Mouse (Mus musculus): Measurements from ENCODE around the gene Tgfa. TPM values are rescaled to one million over a fixed set of nuclear protein-coding genes. Genes with fewer than 3 reads are reported as not detected.

The Tgfa gene
- polyA plus RNA-seq, 1 experiment from 2014 or later: 4.6 TPM

DNA sequence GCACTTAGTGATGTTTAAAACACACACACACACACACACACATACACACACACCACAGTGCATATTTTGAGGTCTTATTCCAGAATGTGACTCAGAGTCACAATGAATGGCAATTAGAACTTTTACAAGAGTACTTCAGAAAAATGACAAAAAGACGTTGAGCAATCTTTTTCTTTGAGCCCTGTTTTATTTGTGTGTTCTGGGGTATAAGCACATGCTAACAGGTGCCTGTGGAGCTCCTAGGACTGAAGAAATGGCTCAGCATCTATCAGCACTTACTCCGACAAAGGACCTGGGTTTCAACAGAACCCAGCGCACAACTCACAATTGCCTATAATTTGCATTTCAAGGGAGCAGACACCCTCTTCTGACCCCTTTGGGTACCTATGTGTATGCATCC is 31.0 kb upstream of the Tgfa start:
- 0 out of 2 replicates have a peak, but pooled peaks cover 4% of the 10 kb centered on the region for H3K27me3 ChIP-seq (replicated peaks)
- H3K4me3 ChIP-seq: no peak overlapping the region
- no peak overlapping the region for H3K4me2 ChIP-seq
- WGBS: 77% methylated on average over 3 of the region's 3 CpGs
- no peak overlapping the region for H3K27ac ChIP-seq (ENCODE audit: poor library complexity, severe bottlenecking)
- no peaks in the 10 kb centered on the region for H3K9me3 ChIP-seq (replicated peaks)
- no peak overlapping the region for H3K9ac ChIP-seq
- H3K4me1 ChIP-seq (replicated peaks): no peaks in the 10 kb centered on the region
- ATAC-seq (ENCODE audit: insufficient number of reproducible peaks, low FRiP score): no peak
- no peaks in the 10 kb centered on the region for H3K36me3 ChIP-seq

DNA sequence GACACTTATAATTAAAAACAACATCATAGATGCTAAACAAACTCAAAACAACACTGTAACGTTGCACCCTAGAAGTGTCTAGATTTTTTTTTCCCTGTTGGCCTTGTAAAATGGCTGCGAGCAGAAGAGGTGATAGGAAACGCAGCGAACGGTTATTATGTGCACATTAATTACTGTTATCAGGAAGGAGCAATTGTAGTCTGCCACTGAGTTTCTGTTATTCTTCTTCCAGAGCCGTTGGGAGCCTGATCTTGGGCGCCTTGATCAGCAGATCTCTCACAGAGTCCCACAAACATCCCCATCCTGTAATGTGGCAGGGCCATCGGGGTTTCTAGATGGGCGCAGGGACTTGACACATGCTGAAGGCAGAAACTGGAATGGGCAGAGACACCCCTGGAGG is 28.6 kb upstream of the Tgfa start:
- 76% methylated on average over 9 of the region's 9 CpGs for WGBS
- H3K9me3 ChIP-seq (replicated peaks): no peaks in the 10 kb centered on the region
- no peak for ATAC-seq (ENCODE audit: insufficient number of reproducible peaks, low FRiP score)
- H3K4me2 ChIP-seq: no peak overlapping the region
- no peaks in the 10 kb centered on the region for H3K4me1 ChIP-seq (replicated peaks)
- H3K36me3 ChIP-seq: no peaks in the 10 kb centered on the region
- H3K9ac ChIP-seq: no peak overlapping the region
- no peak overlapping the region for H3K4me3 ChIP-seq
- no peak overlapping the region for H3K27ac ChIP-seq (ENCODE audit: poor library complexity, severe bottlenecking)
- H3K27me3 ChIP-seq (replicated peaks): 0 out of 2 replicates have a peak, but pooled peaks cover 4% of the 10 kb centered on the region

DNA sequence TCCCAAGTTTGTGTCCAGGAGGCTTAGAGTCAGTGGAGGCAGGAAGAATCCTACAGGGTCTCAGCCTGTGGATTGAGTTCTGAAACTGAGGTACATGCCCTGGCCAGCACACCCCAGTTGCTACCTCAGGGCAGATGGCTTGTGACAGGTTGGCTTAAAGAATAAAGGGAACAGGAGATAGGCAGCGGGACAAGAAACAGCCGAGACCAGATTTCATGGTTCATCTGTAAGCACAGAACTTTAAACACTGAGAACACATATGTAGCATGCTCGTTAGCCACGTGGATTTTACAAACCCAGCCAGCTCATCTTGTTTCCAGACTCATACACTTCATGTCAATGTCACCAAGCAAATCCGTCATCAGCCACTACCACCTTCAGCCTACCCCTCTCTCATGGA is 27.2 kb upstream of the Tgfa start:
- Histone ChIP-seq H3K27me3 (replicated peaks) (0 out of 2 replicates have a peak, but pooled peaks cover 4% of the 10 kb centered on the region), H3K4me3 (no peak overlapping the region), H3K9ac (no peak overlapping the region), H3K9me3 (replicated peaks) (no peaks in the 10 kb centered on the region), H3K4me1 (replicated peaks) (no peaks in the 10 kb centered on the region), H3K27ac (ENCODE audit: poor library complexity, severe bottlenecking) (no peak overlapping the region), H3K36me3 (no peaks in the 10 kb centered on the region), H3K4me2 (no peak overlapping the region)
- WGBS: 66% methylated on average over 5 of the region's 5 CpGs
- ATAC-seq (ENCODE audit: insufficient number of reproducible peaks, low FRiP score): no peak

DNA sequence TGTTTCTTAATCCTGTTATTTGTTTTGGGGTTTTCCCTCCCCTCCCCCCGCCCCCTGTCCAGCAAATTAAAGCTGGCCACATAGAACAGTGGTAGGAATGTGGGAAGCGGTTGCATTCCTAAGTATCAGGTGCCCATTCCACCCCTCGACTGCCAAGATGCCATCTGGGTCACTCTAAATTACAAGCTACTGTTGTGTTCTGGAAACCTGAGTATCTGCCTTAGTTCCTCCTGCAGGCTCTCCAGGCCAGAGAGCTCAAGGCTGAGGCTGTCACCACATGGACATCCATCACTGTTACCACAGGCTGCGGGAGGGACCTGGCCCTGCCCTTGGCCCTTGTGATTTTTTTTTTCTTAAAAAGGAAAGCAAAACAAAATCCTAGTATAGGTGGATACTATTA is 25.9 kb upstream of the Tgfa start:
- Histone ChIP-seq H3K4me3 (no peak overlapping the region), H3K4me2 (no peak overlapping the region), H3K36me3 (no peaks in the 10 kb centered on the region), H3K27me3 (replicated peaks) (0 out of 2 replicates have a peak, but pooled peaks cover 4% of the 10 kb centered on the region), H3K4me1 (replicated peaks) (no peaks in the 10 kb centered on the region), H3K9me3 (replicated peaks) (no peaks in the 10 kb centered on the region), H3K27ac (ENCODE audit: poor library complexity, severe bottlenecking) (no peak overlapping the region), H3K9ac (no peak overlapping the region)
- 51% methylated on average over 4 of the region's 4 CpGs for whole genome bisulfite sequencing
- ATAC-seq (ENCODE audit: insufficient number of reproducible peaks, low FRiP score): no peak

DNA sequence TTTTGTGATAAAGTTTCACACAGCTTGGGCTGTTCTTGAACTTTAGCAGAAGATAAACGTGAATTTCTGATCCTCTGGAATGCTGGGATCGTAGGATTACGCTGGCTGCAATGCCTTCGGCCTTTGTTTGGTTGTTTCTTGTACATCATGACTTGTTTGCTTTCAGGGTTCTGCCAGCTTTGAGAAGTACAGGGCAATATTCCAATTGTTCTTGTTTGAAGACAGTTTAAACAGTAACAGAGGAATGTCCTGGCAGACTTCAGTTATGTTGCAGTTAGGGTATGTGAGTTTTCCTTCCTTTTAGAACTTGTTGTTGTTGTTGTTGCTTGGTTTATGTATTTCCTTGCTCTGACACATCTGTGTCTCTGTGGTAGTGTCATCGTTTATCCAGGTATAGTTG is 18.8 kb upstream of the Tgfa start:
- WGBS: 72% methylated on average over 5 of the region's 5 CpGs

DNA sequence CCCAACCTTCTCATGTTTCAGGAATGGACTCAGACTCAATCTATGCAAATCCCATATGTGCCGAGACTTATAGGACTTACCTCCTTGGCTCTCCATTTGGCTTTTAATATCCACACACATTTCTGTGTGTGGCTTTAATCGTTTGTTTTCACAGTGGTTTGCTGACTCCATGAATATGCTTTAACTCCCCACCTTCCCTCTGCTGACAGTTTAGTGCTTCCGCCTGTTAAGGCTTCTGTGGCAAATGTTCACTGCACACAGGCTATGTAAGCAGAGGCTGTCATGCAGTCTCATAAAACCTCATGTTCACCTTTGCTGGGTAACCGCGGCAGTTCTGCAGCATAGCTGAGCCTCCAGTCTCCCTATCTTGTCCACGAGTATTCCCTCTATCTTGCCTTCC is 18.3 kb upstream of the Tgfa start:
- Histone ChIP-seq H3K4me3 (no peak overlapping the region), H3K27ac (ENCODE audit: poor library complexity, severe bottlenecking) (no peak overlapping the region), H3K36me3 (no peaks in the 10 kb centered on the region), H3K4me1 (replicated peaks) (0 out of 2 replicates have a peak, but pooled peaks cover 3% of the 10 kb centered on the region), H3K4me2 (no peak overlapping the region), H3K9me3 (replicated peaks) (no peaks in the 10 kb centered on the region), H3K27me3 (replicated peaks) (no peaks in the 10 kb centered on the region; the same call in 1 of the 2 replicates), H3K9ac (no peak overlapping the region)
- no peak for ATAC-seq (ENCODE audit: insufficient number of reproducible peaks, low FRiP score)
- WGBS: 60% methylated on average over 6 of the region's 6 CpGs

More for the DNA sequence above, 18.8 kb upstream of the Tgfa start:
- H3K4me1 ChIP-seq (replicated peaks): 0 out of 2 replicates have a peak, but pooled peaks cover 3% of the 10 kb centered on the region
- no peaks in the 10 kb centered on the region; the same call in 1 of the 2 replicates for H3K27me3 ChIP-seq (replicated peaks)
- ATAC-seq (ENCODE audit: insufficient number of reproducible peaks, low FRiP score): no peak
- no peak overlapping the region for H3K4me3 ChIP-seq
- H3K27ac ChIP-seq (ENCODE audit: poor library complexity, severe bottlenecking): no peak overlapping the region
- no peaks in the 10 kb centered on the region for H3K9me3 ChIP-seq (replicated peaks)
- no peak overlapping the region for H3K9ac ChIP-seq
- no peak overlapping the region for H3K4me2 ChIP-seq
- no peaks in the 10 kb centered on the region for H3K36me3 ChIP-seq

DNA sequence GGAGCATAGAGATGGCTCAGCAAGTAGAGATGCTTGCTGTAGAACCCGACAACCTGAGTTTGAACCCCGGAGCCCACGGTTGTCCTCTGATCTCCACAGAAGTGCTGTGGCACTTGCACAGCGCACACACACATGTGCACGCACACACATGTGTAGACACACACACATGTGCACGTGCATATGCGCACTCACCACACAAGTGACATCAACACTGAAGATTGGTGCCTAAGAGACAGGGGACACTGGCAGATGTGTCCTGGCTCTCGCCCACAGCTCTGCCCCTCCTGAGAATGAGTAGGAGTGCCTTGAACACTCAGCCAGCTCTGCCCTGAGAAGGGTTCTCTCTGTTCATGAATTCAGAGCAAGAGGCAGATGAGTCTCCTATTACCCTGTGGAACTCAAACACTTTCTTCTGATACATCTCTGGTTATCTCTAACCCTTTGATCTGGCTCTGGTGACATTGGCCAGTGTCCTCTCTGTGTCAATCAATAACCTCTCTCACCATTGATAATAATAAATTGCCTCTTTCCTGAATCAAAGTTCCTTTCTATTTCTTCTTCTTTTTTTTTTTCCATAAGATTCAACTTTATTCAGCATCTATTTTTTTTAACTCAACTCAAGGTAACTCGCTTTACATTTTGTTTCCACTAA is 17.6 kb upstream of the Tgfa start:
- Histone ChIP-seq H3K27me3 (replicated peaks) (no peaks in the 10 kb centered on the region; the same call in 1 of the 2 replicates), H3K4me3 (no peak overlapping the region), H3K36me3 (no peaks in the 10 kb centered on the region), H3K9ac (no peak overlapping the region), H3K27ac (ENCODE audit: poor library complexity, severe bottlenecking) (no peak overlapping the region), H3K4me1 (replicated peaks) (0 out of 2 replicates have a peak, but pooled peaks cover 3% of the 10 kb centered on the region), H3K4me2 (no peak overlapping the region), H3K9me3 (replicated peaks) (no peaks in the 10 kb centered on the region)
- ATAC-seq (ENCODE audit: insufficient number of reproducible peaks, low FRiP score): no peak
- 87% methylated on average over 9 of the region's 9 CpGs for WGBS

DNA sequence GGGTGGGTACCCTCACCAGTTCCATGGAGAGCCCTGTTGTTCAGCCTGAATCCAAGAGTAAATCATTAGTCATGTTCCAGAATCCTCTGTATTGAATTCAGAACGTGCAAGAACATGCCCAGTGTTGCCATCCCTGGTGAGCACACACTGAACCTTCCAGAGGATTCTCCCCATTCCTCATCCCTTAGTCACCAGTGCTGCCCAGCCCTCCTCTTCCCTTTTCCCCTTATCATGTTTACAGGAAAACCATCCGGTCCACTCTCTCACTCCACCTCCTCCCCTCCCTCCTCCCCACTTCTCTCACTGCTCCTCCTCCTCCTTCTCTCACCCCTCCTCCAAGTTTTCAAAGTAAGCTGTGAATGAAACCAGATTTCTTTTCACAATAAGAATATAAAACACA is 14.4 kb upstream of the Tgfa start:
- peak; percentile 61; the same call in 1 of the 2 replicates for ATAC-seq (ENCODE audit: insufficient number of reproducible peaks, low FRiP score)
- Histone ChIP-seq H3K4me1 (replicated peaks) (0 out of 2 replicates have a peak, but pooled peaks cover 3% of the 10 kb centered on the region), H3K36me3 (no peaks in the 10 kb centered on the region), H3K27me3 (replicated peaks) (no peaks in the 10 kb centered on the region; the same call in 1 of the 2 replicates), H3K27ac (ENCODE audit: poor library complexity, severe bottlenecking) (no peak overlapping the region), H3K9ac (no peak overlapping the region), H3K4me2 (no peak overlapping the region), H3K9me3 (replicated peaks) (no peaks in the 10 kb centered on the region), H3K4me3 (no peak overlapping the region)
- WGBS: 18% methylated on average over 2 of the region's 2 CpGs

DNA sequence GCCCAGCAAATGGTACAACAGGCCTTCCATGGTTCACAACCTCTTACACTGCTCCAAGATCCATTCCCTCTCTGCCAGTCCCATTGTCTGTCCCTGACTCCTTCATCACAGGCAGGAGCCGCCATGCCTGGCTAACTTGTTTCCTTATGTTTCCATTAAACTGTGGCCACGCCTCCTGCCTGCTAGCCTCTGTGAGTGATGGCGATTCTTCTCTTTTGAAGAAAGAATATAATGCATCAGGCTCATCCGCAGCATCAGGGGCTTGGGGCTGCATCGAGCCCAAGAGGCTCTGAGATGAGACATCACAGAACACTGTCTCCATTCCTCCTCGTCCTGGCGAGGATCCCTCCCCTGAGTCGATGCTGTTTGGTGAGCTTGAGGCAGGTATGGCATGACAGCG is 13.0 kb upstream of the Tgfa start:
- Histone ChIP-seq H3K9me3 (replicated peaks) (no peaks in the 10 kb centered on the region), H3K36me3 (no peaks in the 10 kb centered on the region), H3K4me2 (no peak overlapping the region), H3K9ac (no peak overlapping the region), H3K4me1 (replicated peaks) (0 out of 2 replicates have a peak, but pooled peaks cover 3% of the 10 kb centered on the region), H3K4me3 (no peak overlapping the region), H3K27ac (ENCODE audit: poor library complexity, severe bottlenecking) (no peak overlapping the region), H3K27me3 (replicated peaks) (no peaks in the 10 kb centered on the region; the same call in 1 of the 2 replicates)
- WGBS: 79% methylated on average over 9 of the region's 9 CpGs
- no peak for ATAC-seq (ENCODE audit: insufficient number of reproducible peaks, low FRiP score)

DNA sequence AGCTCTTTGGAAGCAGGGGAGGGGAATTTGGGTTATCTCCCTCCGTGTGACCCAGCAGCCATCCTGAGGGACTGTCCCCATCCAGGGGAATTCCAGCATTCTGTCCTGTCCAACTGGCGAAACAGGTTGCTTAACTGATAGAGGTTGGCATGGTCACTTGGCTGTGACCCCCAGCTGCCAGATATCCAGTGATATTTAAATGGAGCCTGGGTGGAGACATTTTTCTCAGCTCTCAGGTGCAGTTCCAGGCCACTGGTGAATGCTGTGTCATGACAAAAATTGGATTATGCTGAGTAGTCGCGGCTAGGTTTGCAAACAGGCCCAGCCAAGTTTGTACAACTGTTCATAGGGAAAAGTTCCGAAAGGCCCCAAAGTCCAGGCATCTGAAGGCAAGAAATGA is 12.4 kb upstream of the Tgfa start:
- H3K27me3 ChIP-seq (replicated peaks): no peaks in the 10 kb centered on the region
- ATAC-seq (ENCODE audit: insufficient number of reproducible peaks, low FRiP score): no peak
- 76% methylated on average over 5 of the region's 5 CpGs for WGBS

DNA sequence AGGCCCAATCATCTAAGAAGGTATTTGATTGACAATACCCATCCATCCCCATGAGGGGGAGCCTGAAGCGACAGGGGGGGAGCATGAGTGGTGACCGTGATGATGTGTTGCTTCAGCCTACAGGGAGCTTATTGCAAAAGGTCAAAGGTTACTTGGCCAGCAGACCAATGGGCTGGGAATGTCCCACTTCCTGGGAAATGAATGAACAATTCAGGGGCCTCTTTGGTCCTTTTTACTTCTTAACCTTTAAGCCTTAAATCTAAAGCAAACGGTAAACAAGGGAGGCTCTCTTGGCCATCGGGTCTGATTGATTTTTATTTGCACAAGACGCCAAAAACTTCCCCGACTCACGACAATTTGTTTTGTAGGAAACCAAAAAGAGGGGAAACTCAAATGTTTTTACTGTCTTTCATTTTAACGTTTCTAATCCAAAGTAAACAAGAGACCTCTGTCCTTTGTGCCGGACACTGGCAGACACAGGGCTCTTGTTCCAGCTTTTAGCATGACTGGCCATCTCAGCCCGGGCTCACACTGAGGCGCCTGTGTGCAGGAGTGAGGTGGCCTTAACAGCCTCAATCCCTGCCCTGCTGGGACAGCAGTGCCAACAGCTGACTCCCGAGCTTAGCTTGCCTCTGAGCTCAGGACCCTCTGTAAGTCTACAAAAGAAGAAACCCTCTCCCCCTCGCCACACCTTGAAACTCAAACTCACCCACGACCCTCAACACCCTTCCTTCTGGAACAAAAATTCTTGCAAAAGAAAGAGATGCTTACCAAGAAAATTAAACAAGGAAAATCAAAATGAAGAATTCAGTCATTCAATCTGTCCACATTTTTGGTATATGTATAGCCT is 8.7 kb upstream of the Tgfa start:
- H3K4me3 ChIP-seq: no peak overlapping the region
- 0 out of 2 replicates have a peak, but pooled peaks cover 5% of the 10 kb centered on the region for H3K27me3 ChIP-seq (replicated peaks)
- no peak overlapping the region for H3K4me2 ChIP-seq
- H3K9ac ChIP-seq: no peak overlapping the region
- no peaks in the 10 kb centered on the region for H3K36me3 ChIP-seq
- WGBS: 55% methylated on average over 14 of the region's 14 CpGs
- 0 out of 2 replicates have a peak, but pooled peaks have one; percentile 29 for ATAC-seq (ENCODE audit: insufficient number of reproducible peaks, low FRiP score)
- H3K9me3 ChIP-seq (replicated peaks): peaks cover 3% of the 10 kb centered on the region; the same call in 1 of the 2 replicates
- H3K27ac ChIP-seq (ENCODE audit: poor library complexity, severe bottlenecking): no peak overlapping the region
- H3K4me1 ChIP-seq (replicated peaks): no peaks in the 10 kb centered on the region

More for the DNA sequence above, 12.4 kb upstream of the Tgfa start:
- Histone ChIP-seq H3K9me3 (replicated peaks) (peaks cover 3% of the 10 kb centered on the region; the same call in 1 of the 2 replicates), H3K9ac (no peak overlapping the region), H3K27ac (ENCODE audit: poor library complexity, severe bottlenecking) (no peak overlapping the region), H3K4me1 (replicated peaks) (0 out of 2 replicates have a peak, but pooled peaks cover 3% of the 10 kb centered on the region), H3K4me3 (no peak overlapping the region), H3K4me2 (no peak overlapping the region), H3K36me3 (no peaks in the 10 kb centered on the region)
